Mouse (Mus musculus) forebrain, embryonic 13.5 days (tissue): Measurements from ENCODE around the gene Kcnip2. TPM values are rescaled to one million over a fixed set of nuclear protein-coding genes. Genes with fewer than 3 reads are reported as not detected.

Source experiments
- ATAC-seq: fragments of 200-750 bp; cut with Nextera tagmentation; 2 replicates; pipeline ENCODE4 v1.8.0; 2017
- H3K27ac ChIP-seq: fragments of 300-500 bp; sonication (generic); 2 replicates; pipeline ENCODE4 v1.5.1; 2015; ENCODE audit warnings: inconsistent platforms, mild to moderate bottlenecking, moderate library complexity
- H3K27me3 ChIP-seq: fragments of 300-500 bp; sonication (generic); 2 replicates; pipeline ENCODE4 v1.6.1; 2015; ENCODE audit warnings: mild to moderate bottlenecking, inconsistent platforms
- H3K36me3 ChIP-seq: fragments of 300-500 bp; sonication (generic); 2 replicates; pipeline ENCODE4 v1.6.1; 2015; ENCODE audit warnings: mild to moderate bottlenecking, inconsistent platforms; ENCODE audit not compliant: poor library complexity, severe bottlenecking
- H3K4me1 ChIP-seq: fragments of 300-500 bp; sonication (generic); 2 replicates; pipeline ENCODE4 v1.6.1; 2015; ENCODE audit warnings: inconsistent platforms
- H3K4me2 ChIP-seq: fragments of 300-500 bp; sonication (generic); 2 replicates; pipeline ENCODE4 v1.6.1; 2015; ENCODE audit warnings: inconsistent platforms, mild to moderate bottlenecking, moderate library complexity
- H3K4me3 ChIP-seq: fragments of 300-500 bp; sonication (generic); 2 replicates; pipeline ENCODE4 v1.5.1; 2015; ENCODE audit warnings: mild to moderate bottlenecking, inconsistent platforms
- H3K9ac ChIP-seq: fragments of 300-500 bp; sonication (generic); 2 replicates; pipeline ENCODE4 v1.6.1; 2015; ENCODE audit warnings: mild to moderate bottlenecking, inconsistent platforms
- H3K9me3 ChIP-seq: fragments of 300-500 bp; sonication (generic); replicated peaks from 2 replicates; pipeline ENCODE4 v1.6.1; 2016; ENCODE audit warnings: inconsistent platforms
- WGBS: fragments of 180-500 bp; shearing (Covaris S2); methylation state at CpG from one replicate; pipeline ENCODE4 v1.1.7; 2015; 5-methylcytosine and 5-hydroxymethylcytosine counted together
- polyA plus RNA-seq: library from polyadenylated mRNA; unstranded; fragments of >200 nt; fragmentation: Nextera tagmentation; extraction: Ambion mirVana; gene quantifications from 2 replicates; pipeline ENCODE4 v1.2.1, GENCODE M21; 2015

The Kcnip2 gene
- 2.7 and 3.3 TPM in 2 replicates for polyA plus RNA-seq

DNA sequence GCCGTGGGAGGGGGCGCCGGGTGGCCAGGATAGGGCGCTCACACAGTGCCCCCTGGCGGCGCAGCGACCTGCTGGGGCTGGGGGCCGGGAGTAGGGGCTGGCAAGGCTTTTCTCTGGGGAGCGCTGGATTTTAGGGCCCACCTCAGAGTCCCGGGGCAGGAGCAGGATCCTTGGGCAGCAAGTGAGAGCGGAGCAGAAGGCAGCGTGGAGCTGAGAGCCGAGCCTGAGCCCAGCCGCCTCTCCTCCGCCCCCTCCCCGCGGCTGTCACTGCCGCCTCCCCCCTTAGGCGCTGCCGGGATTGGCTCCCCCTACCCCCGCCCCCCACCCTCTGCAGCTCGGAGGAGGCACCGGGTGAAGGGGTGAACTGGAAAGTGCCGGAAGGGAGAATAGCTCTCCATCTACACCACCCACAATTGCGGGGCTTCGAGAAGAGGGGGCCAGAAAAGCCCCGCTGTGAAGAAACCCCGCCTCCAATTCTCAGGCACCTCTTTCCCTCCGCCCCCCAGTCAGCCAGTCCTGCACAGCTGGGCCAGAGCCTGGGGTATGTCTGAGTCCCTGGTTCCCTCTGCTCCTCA, at the start of gene Kcnip2:
TSS of gene Kcnip2 (minus strand) at position 231 of the 575 bp plus-strand sequence.
- H3K9me3 ChIP-seq, result no peaks in the 10 kb centered on the region
- H3K36me3 ChIP-seq, result peaks cover 6% of the 10 kb centered on the region; the same call in 1 of the 2 replicates
- peak within 1 kb of the TSS; percentile 45 for H3K4me3 ChIP-seq
- peak; percentile 76 for ATAC-seq
- H3K9ac ChIP-seq, result peak within 1 kb of the TSS; percentile 68
- H3K27me3 ChIP-seq, result peaks cover 21% of the 10 kb centered on the region
- H3K27ac ChIP-seq, result no peak within 1 kb of the TSS
- 2% methylated on average over 15 of the region's 29 CpGs for WGBS
- H3K4me1 ChIP-seq, result peaks cover 41% of the 10 kb centered on the region
- H3K4me2 ChIP-seq, result peak within 1 kb of the TSS; percentile 89

DNA sequence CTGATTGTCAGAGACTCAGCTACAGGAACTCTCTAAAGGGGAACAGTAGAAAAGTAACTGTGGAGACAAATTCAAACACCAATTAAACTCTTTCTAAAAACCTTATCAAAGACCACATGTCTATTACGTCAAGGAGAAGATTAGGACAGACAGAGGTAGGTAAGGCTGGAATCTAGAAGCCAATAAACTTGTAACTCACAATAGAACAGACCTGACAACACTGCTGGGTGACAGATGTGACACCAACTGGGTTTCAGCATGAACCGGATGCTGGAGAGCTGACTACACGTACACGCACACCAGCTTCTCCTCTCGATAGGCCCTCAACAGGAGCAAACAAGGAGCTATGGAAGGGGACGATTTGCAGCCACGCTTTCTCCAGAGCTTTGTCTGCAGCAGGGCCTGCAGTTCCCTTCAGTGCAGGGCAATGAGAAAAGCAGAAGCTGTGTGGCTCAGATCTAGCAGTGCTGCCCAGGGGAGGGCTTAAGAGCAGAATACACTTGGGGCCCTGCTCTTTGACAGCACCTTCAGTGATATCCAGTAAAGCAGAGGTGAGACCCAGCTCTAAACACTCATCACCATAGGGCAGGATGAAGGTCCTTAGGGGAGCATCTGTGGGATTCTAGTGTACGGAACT, 39.5 kb upstream of the Kcnip2 start:
- Histone ChIP-seq H3K9ac (no peak overlapping the region), H3K27ac (no peak overlapping the region), H3K36me3 (no peaks in the 10 kb centered on the region), H3K4me1 (peaks cover 16% of the 10 kb centered on the region), H3K4me3 (no peak overlapping the region), H3K4me2 (no peak overlapping the region), H3K9me3 (no peaks in the 10 kb centered on the region), H3K27me3 (no peaks in the 10 kb centered on the region)
- ATAC-seq, result no peak
- 66% methylated on average over 8 of the region's 8 CpGs for WGBS

DNA sequence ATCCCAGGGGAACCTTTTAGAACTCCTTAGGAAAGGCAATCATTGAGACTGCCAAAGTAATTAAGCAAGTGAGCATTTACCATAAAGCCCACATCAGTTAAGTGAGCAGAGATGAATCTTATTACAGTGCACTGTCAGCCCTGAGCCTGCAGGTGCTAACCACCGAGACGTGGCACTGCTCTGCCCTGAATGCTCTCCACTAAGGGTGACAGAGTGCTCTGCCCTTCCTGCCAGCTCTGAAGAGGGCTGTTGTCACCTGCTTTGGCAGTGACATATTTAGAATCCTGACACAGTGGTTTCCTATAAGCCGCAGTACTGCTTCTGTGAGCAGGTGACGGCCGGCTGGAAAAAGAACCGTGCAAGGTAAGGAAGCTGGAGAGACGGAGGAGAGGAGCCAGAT, 38.7 kb upstream of the Kcnip2 start:
- ATAC-seq, result no peak
- no peak overlapping the region for H3K27ac ChIP-seq
- no peaks in the 10 kb centered on the region for H3K9me3 ChIP-seq
- no peak overlapping the region for H3K9ac ChIP-seq
- H3K4me2 ChIP-seq, result no peak overlapping the region
- no peak overlapping the region for H3K4me3 ChIP-seq
- 67% methylated on average over 7 of the region's 7 CpGs for WGBS
- peaks cover 16% of the 10 kb centered on the region for H3K4me1 ChIP-seq
- H3K27me3 ChIP-seq, result no peaks in the 10 kb centered on the region
- H3K36me3 ChIP-seq, result no peaks in the 10 kb centered on the region

DNA sequence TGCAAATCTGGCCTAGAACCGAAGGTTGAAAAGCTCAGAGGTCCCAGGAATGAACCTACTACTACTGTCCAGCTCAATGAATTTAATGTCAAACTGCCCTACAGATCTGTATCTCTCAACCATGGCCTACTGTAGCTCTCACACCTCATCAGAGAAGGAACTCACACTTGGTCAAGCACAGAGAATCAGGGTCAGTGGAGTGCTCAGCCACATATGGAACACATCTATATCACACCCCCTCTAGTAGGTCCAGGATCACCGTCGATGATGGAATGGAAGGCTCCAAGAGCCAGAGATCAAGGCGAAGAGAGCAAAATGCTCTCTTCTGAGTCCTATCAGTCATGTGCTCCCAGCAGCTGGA, 31.9 kb upstream of the Kcnip2 start:
- Histone ChIP-seq H3K4me2 (no peak overlapping the region), H3K4me1 (peaks cover 25% of the 10 kb centered on the region), H3K9ac (no peak overlapping the region), H3K36me3 (no peaks in the 10 kb centered on the region), H3K9me3 (no peaks in the 10 kb centered on the region), H3K4me3 (no peak overlapping the region), H3K27ac (no peak overlapping the region), H3K27me3 (no peaks in the 10 kb centered on the region)
- WGBS, result 94% methylated on average over 4 of the region's 4 CpGs
- no peak for ATAC-seq

DNA sequence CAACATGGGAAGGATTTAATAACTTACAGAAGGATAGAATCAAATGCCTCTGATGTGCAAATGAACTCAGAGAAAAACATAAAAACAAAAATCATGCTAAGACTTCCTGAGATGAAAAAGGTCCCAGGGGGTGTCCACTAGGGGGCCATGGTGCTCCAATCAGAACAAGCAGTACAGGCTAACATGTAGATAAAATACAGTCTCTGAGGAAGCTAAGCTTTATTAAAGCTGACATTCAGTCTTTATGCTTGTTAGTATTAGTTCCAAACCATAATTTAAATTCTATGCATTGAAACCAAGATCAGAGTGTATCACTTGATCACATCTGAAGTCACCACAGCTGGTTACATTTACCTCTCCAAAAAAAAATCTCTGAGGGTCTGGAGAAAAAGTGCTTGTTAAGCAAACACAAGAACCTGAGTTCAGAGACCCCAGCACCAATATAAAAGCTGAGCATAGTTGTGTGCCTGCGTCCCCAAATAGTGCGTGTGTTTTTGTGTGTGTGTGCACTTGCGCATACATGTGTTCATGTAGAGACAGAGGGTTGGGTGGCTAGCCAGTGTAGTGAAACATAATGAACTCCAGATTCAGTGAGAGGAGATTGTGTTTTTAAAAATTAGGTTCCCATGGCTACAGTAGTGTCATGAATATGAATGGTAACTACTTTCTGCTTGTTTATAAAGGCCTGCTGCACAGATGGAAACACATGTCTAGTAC, 31.3 kb upstream of the Kcnip2 start:
- no peak overlapping the region for H3K4me2 ChIP-seq
- no peaks in the 10 kb centered on the region for H3K9me3 ChIP-seq
- WGBS, result 97% methylated on average over 3 of the region's 3 CpGs
- H3K4me1 ChIP-seq, result peaks cover 25% of the 10 kb centered on the region
- H3K4me3 ChIP-seq, result no peak overlapping the region
- no peak overlapping the region for H3K27ac ChIP-seq
- no peak for ATAC-seq
- H3K36me3 ChIP-seq, result no peaks in the 10 kb centered on the region
- H3K27me3 ChIP-seq, result no peaks in the 10 kb centered on the region
- no peak overlapping the region for H3K9ac ChIP-seq

DNA sequence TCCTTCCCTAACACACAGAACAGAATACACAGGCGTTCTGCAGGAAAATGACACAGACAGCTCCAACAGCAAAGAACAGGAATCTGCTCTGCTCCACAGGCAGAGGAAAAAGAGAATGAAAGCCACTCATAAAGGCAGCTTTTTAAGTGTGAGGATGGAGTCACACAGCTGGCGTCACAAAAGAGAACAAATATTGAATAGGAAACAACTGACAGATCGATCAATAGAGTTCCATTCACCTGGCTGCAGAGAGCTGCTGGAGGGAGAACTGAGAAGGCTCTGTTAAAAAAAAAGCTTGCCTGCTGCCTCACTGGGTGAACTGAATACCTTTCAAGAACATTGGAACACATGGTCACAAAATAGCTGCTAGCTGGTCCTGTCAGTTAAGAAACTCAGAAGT, 28.3 kb upstream of the Kcnip2 start:
- Histone ChIP-seq H3K9ac (no peak overlapping the region), H3K36me3 (no peaks in the 10 kb centered on the region), H3K27me3 (no peaks in the 10 kb centered on the region), H3K27ac (peak overlapping the region; percentile 35; the same call in 1 of the 2 replicates), H3K4me2 (no peak overlapping the region), H3K4me1 (peaks cover 25% of the 10 kb centered on the region), H3K9me3 (no peaks in the 10 kb centered on the region), H3K4me3 (no peak overlapping the region)
- 16% methylated on average over 3 of the region's 3 CpGs for WGBS
- ATAC-seq, result no peak

DNA sequence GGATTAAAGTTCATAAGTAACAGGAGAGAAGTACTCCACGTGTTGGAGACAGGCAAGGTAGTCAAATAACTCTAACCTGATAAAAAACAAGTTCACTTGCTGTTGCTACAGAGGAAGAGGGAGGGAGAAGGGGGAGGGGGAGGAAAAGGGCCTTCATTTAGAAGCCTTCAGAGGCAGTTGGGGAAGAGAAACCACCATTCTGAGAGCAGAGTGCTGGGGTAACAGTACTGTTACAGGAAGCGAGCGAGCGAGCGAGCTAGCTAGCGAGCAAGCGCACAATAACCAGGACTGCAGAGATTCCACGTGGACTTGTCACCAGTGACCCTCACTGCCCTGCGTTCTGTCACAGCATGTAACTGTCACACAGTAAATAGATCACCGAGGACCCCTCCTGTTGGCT, 27.6 kb upstream of the Kcnip2 start:
- Histone ChIP-seq H3K9ac (0 out of 2 replicates have a peak overlapping the region, but pooled peaks have one; percentile 5), H3K27ac (no peak overlapping the region), H3K4me3 (no peak overlapping the region), H3K4me1 (peaks cover 25% of the 10 kb centered on the region), H3K27me3 (no peaks in the 10 kb centered on the region), H3K36me3 (no peaks in the 10 kb centered on the region), H3K4me2 (peak overlapping the region; percentile 4; the same call in 1 of the 2 replicates), H3K9me3 (no peaks in the 10 kb centered on the region)
- ATAC-seq, result no peak
- WGBS, result 39% methylated on average over 10 of the region's 10 CpGs

DNA sequence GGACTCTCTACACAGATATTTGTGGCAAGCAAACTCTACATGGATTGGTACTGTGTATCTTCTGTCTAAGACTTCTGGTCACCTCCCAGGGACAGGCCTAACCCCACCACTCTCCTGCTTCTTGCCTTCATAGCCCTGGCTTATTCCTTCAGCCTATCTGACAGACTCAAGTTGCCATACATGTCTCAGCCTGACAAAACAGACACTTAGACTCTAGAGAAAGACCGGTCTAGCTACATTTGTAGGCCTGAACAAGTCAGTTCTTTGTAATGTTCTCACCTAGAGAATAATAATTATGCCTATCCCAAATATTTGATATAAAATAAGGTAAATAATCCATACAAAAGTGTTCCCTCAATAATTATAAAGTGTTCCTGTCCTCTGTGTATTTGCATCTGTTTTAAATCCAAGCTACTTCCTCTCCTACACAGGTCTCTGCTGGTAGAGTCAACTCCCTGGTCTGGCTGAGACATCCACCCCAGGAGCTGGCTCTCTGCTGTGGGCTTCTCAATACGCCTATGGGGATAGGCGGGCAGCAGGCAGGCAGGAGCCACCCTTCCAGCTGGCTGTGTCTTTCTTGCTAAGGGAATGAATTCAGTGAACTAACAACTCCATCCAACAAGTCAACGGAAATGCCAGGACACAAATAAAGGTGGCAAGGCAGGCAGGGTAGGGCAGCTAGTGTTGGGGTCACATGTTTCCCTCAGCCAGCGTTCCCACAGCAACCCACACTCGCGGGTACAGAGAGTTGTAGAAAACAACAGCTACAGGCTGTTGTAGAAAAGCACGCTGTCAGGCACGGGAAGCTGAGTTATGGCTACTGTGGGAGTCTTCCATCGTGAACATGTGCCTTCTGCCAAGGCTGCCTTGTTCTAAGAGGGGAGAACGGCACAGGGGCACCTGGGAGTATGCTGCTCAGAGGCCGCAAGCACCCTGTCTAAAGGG, 21.5 kb upstream of the Kcnip2 start:
- H3K27me3 ChIP-seq, result no peaks in the 10 kb centered on the region
- no peak overlapping the region for H3K4me3 ChIP-seq
- no peak overlapping the region; the same call in 1 of the 2 replicates for H3K27ac ChIP-seq
- no peak for ATAC-seq
- 84% methylated on average over 12 of the region's 12 CpGs for WGBS
- no peaks in the 10 kb centered on the region for H3K4me1 ChIP-seq
- no peak overlapping the region for H3K9ac ChIP-seq
- no peak overlapping the region for H3K4me2 ChIP-seq
- H3K36me3 ChIP-seq, result no peaks in the 10 kb centered on the region
- H3K9me3 ChIP-seq, result no peaks in the 10 kb centered on the region

DNA sequence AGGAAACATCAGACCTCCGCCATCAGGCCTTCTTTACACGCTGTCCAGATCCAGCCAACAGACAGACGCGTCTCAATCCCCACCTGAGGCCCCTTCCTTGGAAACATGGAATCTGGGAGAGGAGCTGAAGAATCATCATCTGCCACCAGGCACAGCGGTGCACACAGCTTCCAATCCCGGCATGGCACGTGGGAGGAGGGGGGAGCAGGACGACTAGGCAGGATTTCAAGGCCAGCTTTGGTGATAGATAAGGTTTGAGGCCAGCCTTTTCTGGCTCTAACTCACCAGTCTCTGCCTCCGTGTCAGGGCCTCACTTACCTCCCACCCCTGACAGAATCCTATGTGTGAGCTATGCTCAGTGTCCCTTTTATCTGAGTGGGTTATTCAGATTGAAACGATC, 19.6 kb upstream of the Kcnip2 start:
- ATAC-seq, result no peak
- no peaks in the 10 kb centered on the region for H3K27me3 ChIP-seq
- H3K4me1 ChIP-seq, result no peaks in the 10 kb centered on the region
- H3K4me3 ChIP-seq, result no peak overlapping the region
- H3K4me2 ChIP-seq, result no peak overlapping the region
- H3K9ac ChIP-seq, result no peak overlapping the region
- H3K9me3 ChIP-seq, result no peaks in the 10 kb centered on the region
- WGBS, result 86% methylated on average over 10 of the region's 10 CpGs
- no peaks in the 10 kb centered on the region for H3K36me3 ChIP-seq
- no peak overlapping the region for H3K27ac ChIP-seq

DNA sequence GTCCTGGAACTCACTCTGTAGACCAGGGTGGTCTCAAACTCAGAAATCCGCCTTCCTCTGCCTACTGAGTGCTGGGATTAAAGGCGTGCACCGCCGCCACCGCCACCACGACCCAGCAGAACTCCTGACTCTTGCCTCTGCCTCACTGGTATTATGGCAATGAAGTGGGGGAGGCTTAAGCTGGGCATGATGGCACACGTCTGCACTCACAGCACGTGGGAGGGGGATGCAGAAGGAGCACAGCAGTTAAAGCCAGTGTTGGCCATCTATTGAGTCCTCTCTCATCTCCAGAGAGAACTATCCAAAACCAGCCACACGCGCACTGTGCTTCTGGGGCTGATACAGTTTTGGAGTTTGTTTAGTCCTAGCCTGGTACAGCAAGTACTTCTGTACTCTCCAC, 17.8 kb upstream of the Kcnip2 start:
- ATAC-seq, result no peak
- Histone ChIP-seq H3K4me3 (no peak overlapping the region), H3K4me1 (no peaks in the 10 kb centered on the region), H3K27ac (no peak overlapping the region), H3K27me3 (no peaks in the 10 kb centered on the region), H3K36me3 (no peaks in the 10 kb centered on the region), H3K9ac (no peak overlapping the region), H3K9me3 (no peaks in the 10 kb centered on the region), H3K4me2 (no peak overlapping the region)
- WGBS, result 85% methylated on average over 10 of the region's 10 CpGs

DNA sequence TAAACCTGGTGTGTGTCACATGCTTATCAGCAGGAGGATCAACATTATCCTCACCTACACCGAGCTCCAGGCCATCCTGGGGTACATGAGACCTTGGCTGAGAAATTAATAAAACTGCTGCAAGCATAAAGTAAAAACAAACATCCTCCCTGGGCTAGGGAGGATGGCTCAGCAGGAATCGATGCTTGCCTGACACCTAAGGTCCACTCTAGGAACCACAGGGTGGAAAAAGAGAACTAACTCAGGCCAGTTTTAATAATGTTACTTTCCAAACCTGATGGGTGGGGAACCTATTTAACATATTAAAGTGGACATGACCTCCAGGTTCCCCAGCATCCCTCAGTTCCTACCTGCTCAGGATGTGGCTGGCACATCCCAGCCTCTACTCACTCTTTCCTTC, 14.8 kb upstream of the Kcnip2 start:
- H3K4me3 ChIP-seq, result no peak overlapping the region
- 0 out of 2 replicates have a peak, but pooled peaks cover 4% of the 10 kb centered on the region for H3K9me3 ChIP-seq
- no peaks in the 10 kb centered on the region for H3K4me1 ChIP-seq
- no peak overlapping the region for H3K9ac ChIP-seq
- no peaks in the 10 kb centered on the region for H3K27me3 ChIP-seq
- ATAC-seq, result no peak
- 77% methylated on average over 2 of the region's 2 CpGs for whole genome bisulfite sequencing
- no peaks in the 10 kb centered on the region for H3K36me3 ChIP-seq
- H3K4me2 ChIP-seq, result no peak overlapping the region
- no peak overlapping the region for H3K27ac ChIP-seq
